Mouse (Mus musculus) kidney, adult 11 months (tissue): ENCODE measurements around the gene H2afb1.
"Not testable (repeated sequence)": the region's sequence is repeated elsewhere in the genome, so short reads cannot be mapped to it uniquely, and the experiment has no call there.

ENCODE experiments used
- DNase-seq: peaks from one replicate; pipeline ENCODE4 v3.0.0; 2022

The H2afb1 gene

DNA sequence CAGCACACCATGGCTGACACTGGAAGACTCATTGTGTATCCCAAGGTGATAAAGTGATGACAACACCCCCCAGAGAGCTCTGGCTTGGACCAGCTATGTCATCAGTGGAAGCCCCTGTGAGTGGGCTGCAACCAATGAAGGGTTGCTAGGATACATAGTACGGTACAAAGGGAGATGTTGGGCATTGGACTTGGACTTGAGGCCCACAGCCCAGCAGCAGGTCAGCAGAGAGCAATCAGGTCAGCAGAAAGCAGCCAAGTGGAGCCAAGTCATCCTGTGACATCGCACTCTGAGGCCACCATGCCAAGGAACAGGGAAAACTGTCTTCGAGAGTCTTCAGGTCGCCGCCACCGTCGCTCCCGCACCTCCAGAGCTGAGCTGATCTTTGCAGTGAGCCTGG is at the start of gene H2afb1:
TSS of gene H2afb1 (plus strand) at position 301 of the 400 bp plus-strand sequence.
- not testable (repeated sequence) for DNase-seq

DNA sequence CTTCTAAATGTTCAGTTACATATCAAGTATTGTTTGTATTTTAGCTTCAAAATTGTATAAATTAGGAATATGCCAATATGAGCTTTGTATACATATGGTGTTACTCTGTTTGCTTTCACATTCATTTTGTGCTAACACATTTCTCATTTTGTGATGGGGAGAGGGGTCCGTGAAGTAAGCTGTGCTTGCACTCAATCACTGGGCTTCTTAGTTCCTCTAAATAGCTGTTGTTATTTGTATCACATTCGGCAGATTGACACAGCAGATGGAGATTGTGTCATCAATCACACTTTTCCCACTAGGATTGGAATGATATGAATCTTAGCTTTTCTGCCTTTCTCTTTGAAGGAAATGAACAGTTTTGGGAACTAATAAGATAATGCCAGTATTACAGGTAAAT is 21.5 kb downstream of the H2afb1 start:
- DNase-seq = no peak
